ENCODE assay signal across 8 mouse cellular contexts in genomic region chr4:135971805-135972555, GRCm38 (mm10). TPM values are rescaled to one million over a fixed set of nuclear protein-coding genes. Genes with fewer than 3 reads are reported as not detected.
DNase-seq lines count a peak whose midpoint lies in the region; ATAC-seq and TF ChIP-seq lines count a peak whose summit lies in the region.

No protein-coding gene starts in this region.

- H3K36me3 ChIP-seq in testis, adult 2 months (ENCODE audit: control insufficient read depth, insufficient read depth, low read length) = peaks cover 3% of the 10 kb centered on the region; the same call in 1 of the 2 replicates
- peaks cover 71% of the 10 kb centered on the region for H3K36me3 ChIP-seq in limb, embryonic 10.5 days
- H3K36me3 ChIP-seq in neural tube, embryonic 15.5 days = peaks cover 62% of the 10 kb centered on the region

- peaks cover 4% of the 10 kb centered on the region for H3K4me1 ChIP-seq in cerebellum, adult 2 months (ENCODE audit: control insufficient read depth, insufficient read depth, low read length)
- H3K4me1 ChIP-seq in testis, adult 2 months (ENCODE audit: control insufficient read depth, insufficient read depth, low read length) = peaks cover 7% of the 10 kb centered on the region
- peaks cover 34% of the 10 kb centered on the region for H3K4me1 ChIP-seq in limb, embryonic 10.5 days
- H3K4me1 ChIP-seq in neural tube, embryonic 15.5 days = peaks cover 25% of the 10 kb centered on the region

- no peaks in the 10 kb centered on the region for H3K9me3 ChIP-seq in limb, embryonic 10.5 days (replicated peaks)
- no peaks in the 10 kb centered on the region for H3K9me3 ChIP-seq in neural tube, embryonic 15.5 days (replicated peaks)

- H3K27ac ChIP-seq in cerebellum, adult 2 months (ENCODE audit: insufficient read depth, low read length) = 0 out of 2 replicates have a peak overlapping the region, but pooled peaks have one; percentile 27
- no peak overlapping the region for H3K27ac ChIP-seq in testis, adult 2 months (ENCODE audit: control insufficient read depth, insufficient read depth, low read depth, low read length)
- peak overlapping the region; percentile 91 for H3K27ac ChIP-seq in limb, embryonic 10.5 days
- peak overlapping the region; percentile 77 for H3K27ac ChIP-seq in neural tube, embryonic 15.5 days (replicated peaks)

- TF ChIP-seq CTCF in cerebellum, adult 2 months (IDR thresholded peaks at IDR 0.05; ENCODE audit: borderline replicate concordance, insufficient read depth, low read depth, low read length) = no peak
- TF ChIP-seq CTCF in testis, adult 2 months (IDR thresholded peaks at IDR 0.05; ENCODE audit: control insufficient read depth, insufficient read depth, insufficient replicate concordance, low read depth, low read length) = no peak

- H3K9ac ChIP-seq in neural tube, embryonic 15.5 days (replicated peaks) = peak overlapping the region; percentile 91

- no peak for ATAC-seq in cerebellum, adult (ENCODE audit: insufficient number of reproducible peaks, low FRiP score, low TSS enrichment)
- peak; percentile 14 for ATAC-seq in neural tube, embryonic 15.5 days (ENCODE audit: low FRiP score)

- TF ChIP-seq POLR2A in cerebellum, adult 2 months (IDR thresholded peaks at IDR 0.05; ENCODE audit: borderline replicate concordance, insufficient read depth, low read length) = no peak
- no peak for TF ChIP-seq POLR2A in testis, adult 2 months (IDR thresholded peaks at IDR 0.05; ENCODE audit: control insufficient read depth, low read depth, low read length)

- 2% methylated on average over 33 of the region's 35 CpGs for WGBS in cerebellum, adult 2 months
- WGBS in limb, embryonic 10.5 days = 1% methylated on average over 35 of the region's 35 CpGs
- WGBS in neural tube, embryonic 15.5 days = under 1% methylated on average over 26 of the region's 35 CpGs

- intact Hi-C loops in gastrocnemius, postnatal 36 days (cut with DNase I) = no loop called here

- H3K4me3 ChIP-seq in cerebellum, adult 2 months (replicated peaks; ENCODE audit: insufficient read depth, low read depth, low read length) = peak overlapping the region; percentile 91
- peak overlapping the region; percentile 90 for H3K4me3 ChIP-seq in testis, adult 2 months (ENCODE audit: control insufficient read depth, low read depth, low read length)
- peak overlapping the region; percentile 98 for H3K4me3 ChIP-seq in limb, embryonic 10.5 days
- H3K4me3 ChIP-seq in neural tube, embryonic 15.5 days (replicated peaks) = peak overlapping the region; percentile 97

- peak in 1 of 2 experiments; percentile 33 for DNase-seq in cerebellum, adult 2 months
- no peak for DNase-seq in testis, postnatal 14 days (ENCODE audit: low spot score)
- no peak for DNase-seq in limb, embryonic 10.5 days (ENCODE audit: low spot score)
- DNase-seq in layer of hippocampus, postnatal 14 days (ENCODE audit: low spot score in 2 of 2) = no peak
- DNase-seq in gastrocnemius, postnatal 36 days = no peak

- H3K4me2 ChIP-seq in neural tube, embryonic 15.5 days = peak overlapping the region; percentile 86

- no peaks in the 10 kb centered on the region for H3K27me3 ChIP-seq in cerebellum, adult 2 months (ENCODE audit: control insufficient read depth, insufficient read depth, low read length)
- H3K27me3 ChIP-seq in testis, adult 2 months (ENCODE audit: control insufficient read depth, insufficient read depth, low read length) = no peaks in the 10 kb centered on the region
- no peaks in the 10 kb centered on the region for H3K27me3 ChIP-seq in limb, embryonic 10.5 days (ENCODE audit: low read depth, poor library complexity, severe bottlenecking)
- no peaks in the 10 kb centered on the region for H3K27me3 ChIP-seq in neural tube, embryonic 15.5 days (replicated peaks)

RNA-seq across cellular contexts. Expression of gene Lypla2, which starts 0.4 kb away (rescaled TPM):
- polyA plus RNA-seq in cerebellum, adult 2 months (2012; rRNA removed) = 123 and 127 TPM in 2 replicates
- polyA plus RNA-seq in testis, adult 2 months (2012; rRNA removed) = 24.6 and 26.7 TPM in 2 replicates
- polyA plus RNA-seq in limb, embryonic 10.5 days (2016; fragmentation: Nextera tagmentation; extraction: Ambion mirVana) = 199 and 214 TPM in 2 replicates
- polyA plus RNA-seq in neural tube, embryonic 15.5 days (2015; fragmentation: Nextera tagmentation; extraction: Ambion mirVana) = 200 and 211 TPM in 2 replicates
- total RNA-seq in layer of hippocampus, postnatal 14 days (2021) = 100 to 1,000 TPM; 107 to 111 TPM
- 10 to 100 TPM; 22.8 to 27.2 TPM for total RNA-seq in gastrocnemius, postnatal 36 days (2021)

RNA-seq across cellular contexts. Expression of gene Gale, which starts 8.5 kb away (rescaled TPM):
- polyA plus RNA-seq in cerebellum, adult 2 months (2012; rRNA removed) = 39.6 and 42.9 TPM in 2 replicates
- polyA plus RNA-seq in testis, adult 2 months (2012; rRNA removed) = 8.9 and 10.8 TPM in 2 replicates
- 38.7 and 39.2 TPM in 2 replicates for polyA plus RNA-seq in limb, embryonic 10.5 days (2016; fragmentation: Nextera tagmentation; extraction: Ambion mirVana)
- polyA plus RNA-seq in neural tube, embryonic 15.5 days (2015; fragmentation: Nextera tagmentation; extraction: Ambion mirVana) = 47.7 and 53.5 TPM in 2 replicates
- 10 to 100 TPM; 26.9 to 29.0 TPM for total RNA-seq in layer of hippocampus, postnatal 14 days (2021)
- under 1 TPM; 0.49 to 0.69 TPM for total RNA-seq in gastrocnemius, postnatal 36 days (2021)

RNA-seq across cellular contexts. Expression of gene Pithd1, which starts 15.1 kb away (rescaled TPM):
- polyA plus RNA-seq in cerebellum, adult 2 months (2012; rRNA removed) = 127 and 130 TPM in 2 replicates
- 56.1 and 60.7 TPM in 2 replicates for polyA plus RNA-seq in testis, adult 2 months (2012; rRNA removed)
- polyA plus RNA-seq in limb, embryonic 10.5 days (2016; fragmentation: Nextera tagmentation; extraction: Ambion mirVana) = 73.2 and 73.6 TPM in 2 replicates
- polyA plus RNA-seq in neural tube, embryonic 15.5 days (2015; fragmentation: Nextera tagmentation; extraction: Ambion mirVana) = 71.9 and 94.0 TPM in 2 replicates
- total RNA-seq in layer of hippocampus, postnatal 14 days (2021) = 10 to 100 TPM; 86.8 to 90.1 TPM
- total RNA-seq in gastrocnemius, postnatal 36 days (2021) = 10 to 100 TPM; 21.3 to 23.9 TPM

RNA-seq across cellular contexts. Expression of gene Hmgcl, which starts 25.7 kb away (rescaled TPM):
- 86.9 and 98.7 TPM in 2 replicates for polyA plus RNA-seq in cerebellum, adult 2 months (2012; rRNA removed)
- polyA plus RNA-seq in testis, adult 2 months (2012; rRNA removed) = 10.2 and 11.6 TPM in 2 replicates
- polyA plus RNA-seq in limb, embryonic 10.5 days (2016; fragmentation: Nextera tagmentation; extraction: Ambion mirVana) = 68.4 and 78.9 TPM in 2 replicates
- polyA plus RNA-seq in neural tube, embryonic 15.5 days (2015; fragmentation: Nextera tagmentation; extraction: Ambion mirVana) = 68.2 and 68.9 TPM in 2 replicates
- total RNA-seq in layer of hippocampus, postnatal 14 days (2021) = 10 to 100 TPM; 31.3 to 35.0 TPM
- total RNA-seq in gastrocnemius, postnatal 36 days (2021) = 10 to 100 TPM; 38.7 to 39.0 TPM

RNA-seq across cellular contexts. Expression of gene Eloa, which starts 49.6 kb away (rescaled TPM):
- polyA plus RNA-seq in cerebellum, adult 2 months (2012; rRNA removed) = 18.3 and 19.2 TPM in 2 replicates
- 12.0 and 14.1 TPM in 2 replicates for polyA plus RNA-seq in testis, adult 2 months (2012; rRNA removed)
- 33.2 and 38.9 TPM in 2 replicates for polyA plus RNA-seq in limb, embryonic 10.5 days (2016; fragmentation: Nextera tagmentation; extraction: Ambion mirVana)
- polyA plus RNA-seq in neural tube, embryonic 15.5 days (2015; fragmentation: Nextera tagmentation; extraction: Ambion mirVana) = 23.3 and 28.7 TPM in 2 replicates
- total RNA-seq in layer of hippocampus, postnatal 14 days (2021) = 10 to 100 TPM; 31.7 TPM
- total RNA-seq in gastrocnemius, postnatal 36 days (2021) = 10 to 100 TPM; 50.3 to 60.4 TPM
